Mouse (Mus musculus) urinary bladder, postnatal 36 days (tissue): ENCODE results near the gene Psmg1.
"Not testable (repeated sequence)": the region's sequence is repeated elsewhere in the genome, so short reads cannot be mapped to it uniquely, and the experiment has no call there.

Experiments
- DNase-seq, 2 experiments: peaks; one replicate each; pipeline ENCODE4 v3.0.0; 2022; ENCODE audit warnings: low spot score in 2 of 2, mixed read lengths in 1 of 2

The Psmg1 gene

DNA sequence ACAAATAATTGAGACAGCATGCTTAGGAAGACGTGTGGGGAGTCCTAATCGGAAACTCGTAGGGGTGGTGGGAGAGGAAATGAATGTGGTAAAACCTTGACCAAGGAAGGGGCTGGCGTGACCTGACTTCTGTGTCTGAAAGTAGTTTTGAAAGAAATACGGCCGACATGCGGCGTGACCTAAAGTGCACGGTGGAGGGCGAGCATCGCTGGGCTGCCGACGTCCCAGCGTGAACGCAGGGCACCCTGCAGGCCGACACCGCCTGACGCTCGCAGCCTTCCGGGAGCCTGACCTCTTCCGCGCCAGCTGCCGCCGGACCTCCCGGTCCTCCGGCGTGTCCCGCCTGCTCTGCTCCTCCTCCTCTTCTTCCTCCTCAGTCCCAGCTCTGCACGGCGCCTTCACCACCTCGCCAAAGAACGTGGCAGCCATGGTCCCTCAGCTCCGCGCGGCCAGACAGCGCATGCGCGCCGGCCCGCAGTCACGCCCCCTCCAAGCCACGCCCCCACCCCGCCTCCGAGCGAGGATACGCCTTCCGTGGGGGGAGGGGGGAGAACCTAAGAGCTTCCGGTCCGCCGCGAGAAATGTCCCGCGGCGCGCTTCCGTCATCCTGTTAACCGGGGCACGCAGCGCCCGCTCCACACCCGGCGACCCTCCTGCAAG, at the start of gene Psmg1:
Gene Psmg1, minus strand, starts transcription at position 499 of the 660 bp plus-strand sequence.
- DNase-seq = peak; percentile 96 to 98

DNA sequence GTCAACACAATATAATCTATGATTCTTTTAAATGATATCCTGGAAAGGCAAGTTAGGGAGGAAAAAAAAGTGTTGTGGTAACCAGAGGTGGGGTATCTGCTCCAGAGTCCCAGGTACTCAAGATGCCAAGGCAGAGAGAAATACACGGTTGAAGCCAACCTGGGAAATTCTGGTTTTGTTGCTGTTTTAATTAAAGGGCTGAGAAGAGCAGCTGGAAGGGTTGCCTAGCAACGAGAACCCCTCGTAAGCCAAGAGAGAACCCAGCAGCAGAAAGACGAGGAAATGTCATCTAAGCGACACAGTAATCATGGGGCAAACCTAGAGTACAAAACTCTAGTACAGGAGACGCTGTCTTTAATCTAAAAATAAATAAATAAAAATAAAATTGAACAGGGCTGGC, 48.8 kb upstream of the Psmg1 start:
- DNase-seq = no peak

DNA sequence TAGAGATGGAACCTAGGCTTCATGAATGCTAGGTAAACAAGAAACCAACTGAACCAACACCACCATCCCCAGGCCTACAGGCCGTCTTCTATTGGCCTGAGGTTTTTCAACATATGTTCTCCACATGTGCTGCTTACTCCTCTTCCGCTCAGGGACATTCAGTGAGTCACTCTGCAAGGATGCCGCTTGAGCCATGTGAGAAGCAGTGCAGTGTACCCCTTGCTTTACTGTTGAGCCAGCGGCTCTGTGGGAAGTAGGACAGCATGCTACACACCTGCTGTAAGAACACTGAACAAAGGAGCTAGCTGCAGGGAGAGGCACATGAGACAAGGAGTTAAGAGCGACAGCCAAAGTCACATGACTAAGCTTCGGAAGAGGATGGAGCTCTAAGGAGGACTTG, 43.7 kb upstream of the Psmg1 start:
- no peak for DNase-seq

DNA sequence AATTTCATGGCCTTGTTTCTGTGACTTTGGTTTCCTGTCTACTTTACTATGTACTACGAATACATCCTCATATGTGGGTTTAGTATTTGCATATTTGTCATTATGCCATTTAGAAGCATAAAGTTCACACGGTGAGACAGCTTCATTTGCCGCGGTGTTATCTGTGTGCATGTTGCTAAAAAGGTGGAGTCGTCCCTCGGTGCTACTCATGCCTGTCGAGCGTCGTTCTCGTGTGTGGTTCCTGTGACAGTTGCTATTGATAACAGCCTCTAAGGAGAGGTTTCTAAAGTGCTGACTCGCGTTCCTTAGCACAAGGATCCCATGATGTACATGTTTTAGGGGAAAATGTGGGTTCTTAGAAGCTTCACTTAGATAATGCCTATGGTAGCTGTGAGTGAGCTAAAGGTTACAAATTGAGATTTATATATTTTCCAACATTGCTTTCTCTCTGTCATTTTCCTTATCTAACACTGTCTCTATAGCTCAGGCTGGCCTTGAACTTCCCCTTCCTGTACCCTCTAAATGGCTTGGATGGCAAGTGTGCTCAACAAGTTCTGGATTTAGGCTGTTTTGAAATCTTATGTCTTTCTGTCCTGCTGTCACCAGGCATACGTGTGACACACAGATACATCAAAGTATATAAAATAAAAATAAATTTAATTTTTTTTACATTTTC, 41.7 kb upstream of the Psmg1 start:
- DNase-seq = no peak

DNA sequence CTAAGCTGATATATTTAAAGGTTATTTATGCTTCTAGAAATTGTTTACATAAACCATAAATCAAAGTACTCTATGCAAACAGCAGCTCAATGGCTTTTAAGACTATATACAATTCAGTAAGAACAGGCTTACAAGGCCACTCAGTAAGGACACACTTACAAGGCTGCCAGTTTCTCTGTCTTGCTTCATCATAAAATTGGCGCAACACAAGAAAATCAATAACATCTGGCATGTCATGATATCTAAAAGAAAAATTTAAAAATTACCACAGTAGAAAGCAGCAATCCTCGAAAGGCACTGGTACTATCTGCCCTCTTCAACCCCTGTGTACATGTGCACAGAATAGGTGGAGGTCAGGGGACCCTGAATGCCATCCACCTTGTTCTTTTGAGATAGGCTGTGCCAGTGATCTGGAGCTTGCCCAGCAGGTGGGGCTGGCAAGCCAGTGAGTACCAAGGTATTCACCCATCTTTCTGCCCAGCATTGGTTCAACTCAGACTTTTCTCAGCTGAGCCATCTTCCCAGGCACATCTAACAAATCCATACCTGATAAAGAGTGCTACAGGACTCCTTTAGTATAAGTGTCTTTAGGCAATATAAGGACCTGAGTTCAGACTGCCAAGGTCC, 39.8 kb upstream of the Psmg1 start:
- no peak for DNase-seq

DNA sequence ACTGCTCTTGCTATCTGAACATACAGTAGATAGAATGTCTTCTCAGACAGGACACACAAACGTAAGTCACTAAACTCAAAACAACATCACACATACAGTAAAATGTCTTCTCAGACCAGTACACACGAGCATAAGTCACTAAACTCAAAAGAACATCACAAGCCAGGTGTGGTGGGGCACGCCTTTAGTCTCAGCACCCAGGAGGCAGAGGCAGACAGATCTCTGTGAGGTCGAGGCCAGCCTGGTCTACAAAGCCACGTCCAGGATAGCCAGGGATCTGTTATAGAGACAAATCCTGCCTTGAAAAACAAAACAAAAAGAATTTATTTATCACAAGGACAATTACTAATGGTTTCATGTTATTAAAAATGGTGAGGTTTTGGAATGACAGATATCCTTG, 35.5 kb upstream of the Psmg1 start:
- DNase-seq = no peak

DNA sequence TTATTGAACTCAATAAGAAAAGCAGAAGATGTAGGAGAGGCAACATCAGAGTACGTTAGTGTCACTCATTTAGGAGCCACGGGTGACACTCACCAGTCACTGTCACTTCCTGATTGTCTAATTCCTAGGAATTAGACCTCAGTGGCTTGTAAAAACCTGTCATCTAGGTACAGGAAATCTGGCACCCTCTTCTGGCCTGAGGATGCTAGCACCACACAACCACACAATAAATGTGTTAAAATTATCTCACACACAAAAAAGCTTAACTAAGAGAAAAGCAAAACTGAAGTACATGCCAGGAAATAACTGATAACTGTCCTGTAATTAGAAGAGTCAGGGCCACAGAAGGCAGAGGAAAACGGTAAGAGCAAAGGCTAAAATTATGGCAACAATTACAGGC, 34.5 kb upstream of the Psmg1 start:
- DNase-seq = no peak

DNA sequence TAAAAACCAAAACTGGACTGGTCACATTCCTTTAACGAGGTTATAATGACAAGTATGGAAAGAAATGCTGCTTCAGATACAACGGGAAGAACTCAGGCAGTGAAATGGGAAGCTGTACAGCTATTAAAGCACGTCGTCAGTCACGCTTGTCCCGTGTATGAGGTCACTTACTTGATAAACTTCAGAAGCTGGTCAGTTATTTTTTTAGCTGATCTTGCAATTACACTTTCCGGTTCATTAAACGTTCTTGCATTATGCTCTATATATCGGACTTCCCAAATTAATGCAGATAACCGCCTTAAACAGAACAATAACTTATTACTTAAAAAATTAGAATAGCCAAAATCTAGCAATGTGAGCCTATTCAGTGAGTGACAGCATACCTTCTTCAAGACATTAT, 30.3 kb upstream of the Psmg1 start:
- no peak for DNase-seq

DNA sequence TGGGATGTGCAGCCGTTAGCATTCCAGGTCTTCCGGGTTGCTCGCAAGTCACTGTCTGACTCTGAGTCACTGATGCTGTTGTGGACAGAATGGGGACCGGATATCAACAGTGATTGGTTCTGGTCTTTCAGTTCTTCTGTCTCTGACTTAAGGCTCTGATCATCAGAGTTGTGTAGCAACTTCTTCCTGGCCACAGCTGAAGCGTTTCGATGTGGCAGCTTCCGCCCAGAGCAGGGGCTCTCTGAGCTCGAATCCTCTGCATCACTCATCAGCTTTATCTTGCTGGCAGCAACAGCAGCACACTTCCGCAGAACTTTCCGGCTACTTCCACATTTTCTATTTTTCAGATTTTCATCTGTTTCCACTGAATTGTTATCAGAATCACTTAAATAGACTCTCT, 18.4 kb upstream of the Psmg1 start:
- DNase-seq = not testable (repeated sequence)

DNA sequence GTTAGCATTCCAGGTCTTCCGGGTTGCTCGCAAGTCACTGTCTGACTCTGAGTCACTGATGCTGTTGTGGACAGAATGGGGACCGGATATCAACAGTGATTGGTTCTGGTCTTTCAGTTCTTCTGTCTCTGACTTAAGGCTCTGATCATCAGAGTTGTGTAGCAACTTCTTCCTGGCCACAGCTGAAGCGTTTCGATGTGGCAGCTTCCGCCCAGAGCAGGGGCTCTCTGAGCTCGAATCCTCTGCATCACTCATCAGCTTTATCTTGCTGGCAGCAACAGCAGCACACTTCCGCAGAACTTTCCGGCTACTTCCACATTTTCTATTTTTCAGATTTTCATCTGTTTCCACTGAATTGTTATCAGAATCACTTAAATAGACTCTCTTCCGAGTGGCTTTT, 13.5 kb upstream of the Psmg1 start:
- not testable (repeated sequence) for DNase-seq

DNA sequence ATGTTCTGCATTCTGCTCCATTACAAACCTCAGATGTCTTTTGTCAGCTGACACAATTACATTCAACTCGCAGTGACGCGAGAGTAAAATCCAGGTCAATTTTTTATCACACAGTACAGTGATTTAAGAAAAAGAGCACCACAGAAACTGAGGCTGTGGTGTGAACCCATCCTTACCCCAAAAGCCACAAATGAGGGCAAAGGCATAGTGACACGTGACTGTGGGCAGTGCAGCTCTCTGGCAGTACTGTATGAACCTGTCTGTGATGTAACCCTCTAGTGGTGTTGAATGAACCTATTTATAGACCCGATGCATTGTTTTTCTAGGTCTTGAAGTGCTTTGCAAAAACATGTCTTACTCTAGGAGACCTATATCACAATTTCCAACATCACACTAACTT, 8.5 kb upstream of the Psmg1 start:
- no peak for DNase-seq

DNA sequence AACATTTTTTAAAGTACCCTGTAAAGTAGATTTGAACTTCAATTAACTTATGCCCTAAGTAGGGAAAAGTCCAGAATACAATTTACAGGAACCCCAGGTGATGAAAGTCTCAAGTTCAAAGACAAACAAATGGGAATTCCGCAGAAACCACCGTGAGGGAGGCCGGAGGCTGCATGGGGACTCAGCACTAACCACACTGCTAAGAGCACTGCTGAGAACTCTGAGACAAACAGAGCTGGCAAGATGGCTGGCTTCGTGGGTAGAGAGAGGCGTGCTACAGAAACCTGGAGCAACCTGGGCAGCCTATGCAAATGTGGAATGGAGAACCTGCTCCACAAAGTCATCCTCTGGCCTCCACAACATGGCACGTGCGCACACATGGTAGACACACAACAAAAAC, 5.4 kb upstream of the Psmg1 start:
- DNase-seq = no peak

DNA sequence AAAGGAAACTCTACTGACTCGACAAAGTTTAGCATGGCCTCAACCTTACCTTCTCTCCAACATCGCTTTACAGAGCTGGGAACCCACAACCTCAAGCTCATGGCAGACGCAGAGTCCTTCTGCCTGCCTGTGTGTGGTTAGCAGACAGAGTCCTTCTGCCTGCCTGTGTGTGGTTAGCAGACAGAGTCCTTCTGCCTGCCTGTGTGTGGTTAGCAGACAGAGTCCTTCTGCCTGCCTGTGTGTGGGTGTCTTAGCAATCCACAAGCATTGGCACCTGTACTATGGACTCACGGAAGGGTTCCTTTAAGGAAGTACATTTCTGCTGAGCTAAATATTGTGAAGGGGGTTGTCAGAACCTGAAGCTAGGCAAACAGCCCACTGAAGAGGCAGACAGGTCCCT, 3.8 kb upstream of the Psmg1 start:
- not testable (repeated sequence) for DNase-seq

DNA sequence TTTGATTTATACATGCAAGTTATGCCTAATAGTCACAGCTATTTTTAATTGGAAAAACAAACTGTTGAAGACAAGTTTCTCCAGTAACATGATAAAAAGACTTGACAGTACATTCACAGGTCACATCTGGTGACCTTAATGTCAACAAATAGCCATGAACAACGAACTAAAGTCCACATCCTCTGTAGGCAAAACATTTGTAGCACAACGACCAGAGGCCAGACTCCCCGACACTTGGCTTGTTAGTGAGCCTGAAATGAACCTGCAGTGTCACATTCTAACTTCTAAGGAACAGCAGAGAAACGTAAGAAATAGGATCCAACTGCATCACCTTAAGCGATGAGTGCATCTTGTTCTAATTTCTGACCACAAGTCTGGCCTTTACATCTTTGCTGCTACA, 1.8 kb upstream of the Psmg1 start:
- no peak for DNase-seq

DNA sequence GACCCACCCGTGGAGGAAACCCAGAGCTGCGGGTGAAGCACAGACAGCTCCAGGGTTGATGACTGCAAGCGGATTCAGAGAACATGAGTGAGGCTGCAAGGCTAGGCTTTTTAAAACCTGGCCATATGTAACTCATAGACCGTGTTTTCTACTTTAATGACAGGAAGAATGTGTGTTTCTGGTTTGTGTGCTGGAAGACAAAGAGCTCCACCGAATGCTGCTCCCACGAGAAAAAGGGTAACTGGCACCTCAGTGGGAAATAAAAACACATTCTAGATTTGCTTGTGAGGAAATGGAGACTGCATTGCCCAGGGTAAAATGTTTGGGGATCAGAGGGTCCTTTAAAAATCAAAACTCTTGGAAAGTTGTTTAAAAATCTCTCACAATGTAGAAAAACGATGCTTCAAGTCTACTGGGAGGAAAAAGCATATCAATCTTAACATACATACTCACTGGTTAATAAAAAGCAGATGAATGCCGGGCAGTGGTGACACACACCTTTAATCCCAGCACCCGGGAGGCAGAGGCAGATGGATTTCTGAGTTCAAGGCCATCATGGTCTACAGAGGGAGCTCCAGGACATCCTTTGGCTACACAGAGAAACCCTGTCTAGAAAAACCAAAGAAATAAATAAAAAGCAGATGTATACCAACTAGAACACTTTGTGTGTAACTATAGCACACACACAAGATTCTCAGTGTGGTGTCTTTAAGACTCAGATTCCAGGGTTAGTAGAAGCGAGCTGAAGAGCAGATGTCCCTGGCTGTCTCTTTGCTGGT, 551 bp upstream of the Psmg1 start:
- DNase-seq = no peak

DNA sequence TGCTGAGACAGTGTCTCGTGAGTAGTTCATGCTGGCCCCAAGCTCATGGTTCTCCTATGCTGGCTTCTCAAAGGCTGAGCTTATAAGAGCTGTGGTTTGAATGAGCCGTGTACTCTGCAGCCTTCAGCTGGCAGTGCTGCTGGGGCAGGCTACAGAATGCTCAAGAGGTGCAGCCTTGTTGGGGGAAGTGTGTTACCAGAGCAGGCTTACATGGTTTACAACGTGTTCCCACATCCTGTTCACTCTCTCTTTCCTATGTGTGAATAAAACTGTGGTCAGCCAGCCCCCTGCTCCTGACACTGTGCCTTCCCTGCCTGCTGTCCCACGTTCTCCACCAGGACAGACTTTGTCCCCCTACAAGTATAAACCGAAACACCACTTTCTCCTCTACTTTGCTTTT, 5.8 kb downstream of the Psmg1 start:
- DNase-seq = no peak

DNA sequence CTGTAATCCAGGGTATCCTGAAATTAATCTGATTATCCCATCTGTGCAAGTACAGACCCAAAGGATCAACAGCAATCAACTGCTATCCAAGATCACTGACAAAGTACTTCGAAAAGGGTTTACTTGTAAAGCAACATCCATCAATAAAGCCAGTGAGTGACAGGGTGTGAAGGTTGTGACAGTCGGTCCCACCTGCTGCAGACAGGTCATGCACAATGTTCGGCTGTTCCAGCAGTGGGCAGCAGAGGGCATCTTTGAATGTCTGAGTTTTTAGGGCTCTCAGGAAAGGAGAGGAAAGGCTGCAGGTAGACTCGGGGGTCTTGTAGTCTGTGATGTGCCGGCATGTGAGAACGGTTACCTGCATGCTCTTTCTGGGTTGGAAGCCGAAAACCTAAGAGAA, 7.2 kb downstream of the Psmg1 start:
- no peak for DNase-seq

DNA sequence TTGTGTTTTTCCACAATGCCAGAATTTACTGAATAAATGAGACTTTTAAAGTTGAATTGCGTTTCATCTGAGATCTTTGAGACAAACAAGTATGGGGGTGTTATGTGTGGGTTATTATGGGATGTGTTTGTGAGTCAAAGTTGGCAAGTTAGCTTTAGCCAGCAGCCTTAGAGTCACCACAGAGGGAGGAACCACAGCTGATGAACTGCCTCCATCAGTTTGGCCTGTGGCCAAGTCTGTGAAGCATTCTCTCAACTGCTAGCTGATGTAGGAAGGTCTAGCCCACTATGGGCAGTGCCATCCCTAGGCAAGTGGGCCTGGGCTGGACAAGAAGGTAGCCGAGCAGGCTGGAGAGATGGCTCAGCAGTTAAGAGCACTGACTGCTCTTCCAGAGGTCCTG, 19.9 kb downstream of the Psmg1 start:
- no peak for DNase-seq

DNA sequence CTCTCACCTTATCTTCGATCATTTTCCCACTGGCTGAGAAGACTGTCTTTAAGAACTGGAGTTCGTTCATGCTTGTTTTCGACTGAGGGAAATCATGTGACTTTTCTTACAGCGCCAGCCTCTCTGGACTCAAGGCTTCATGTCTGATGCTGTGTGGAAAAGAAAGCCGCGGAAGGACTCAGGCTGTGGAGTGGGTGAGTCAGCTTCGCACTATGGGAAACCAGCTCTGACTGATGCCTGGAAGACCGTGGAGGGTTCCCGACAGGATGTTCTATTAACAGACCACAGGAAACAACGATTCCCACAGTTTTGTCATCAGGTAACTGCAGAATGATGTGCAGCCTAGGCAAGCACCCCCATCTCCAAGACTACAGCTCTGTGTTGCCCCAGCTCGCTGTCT, 23.3 kb downstream of the Psmg1 start:
- DNase-seq = no peak

DNA sequence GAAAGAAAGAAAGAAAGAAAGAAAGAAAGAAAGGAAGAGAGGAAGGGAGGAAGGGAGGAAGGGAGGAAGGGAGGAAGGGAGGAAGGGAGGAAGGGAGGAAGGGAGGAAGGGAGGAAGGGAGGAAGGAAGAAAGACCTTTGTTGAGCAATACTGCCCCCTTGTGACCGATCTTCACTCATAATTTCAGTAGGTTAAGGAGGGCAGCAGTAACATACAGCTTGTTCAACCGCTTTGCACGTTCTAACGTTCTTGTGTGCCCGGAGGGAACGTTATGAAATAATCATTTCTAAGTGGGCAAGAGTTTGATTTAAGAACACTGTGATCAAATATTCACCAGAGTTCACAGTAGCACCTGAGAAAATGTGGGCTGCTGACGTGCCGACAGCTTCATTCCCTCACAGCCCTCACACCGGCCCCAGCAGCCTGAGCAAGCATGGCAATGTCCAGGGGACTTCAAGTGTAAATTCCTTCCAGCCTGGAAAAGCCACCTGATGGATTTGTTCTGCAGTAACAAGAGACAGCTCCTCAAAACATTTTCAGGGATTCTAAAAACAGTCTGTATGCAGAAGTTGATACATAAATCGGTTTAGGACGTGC, 26.2 kb downstream of the Psmg1 start:
- peak in 1 of 2 experiments; percentile 25 for DNase-seq

DNA sequence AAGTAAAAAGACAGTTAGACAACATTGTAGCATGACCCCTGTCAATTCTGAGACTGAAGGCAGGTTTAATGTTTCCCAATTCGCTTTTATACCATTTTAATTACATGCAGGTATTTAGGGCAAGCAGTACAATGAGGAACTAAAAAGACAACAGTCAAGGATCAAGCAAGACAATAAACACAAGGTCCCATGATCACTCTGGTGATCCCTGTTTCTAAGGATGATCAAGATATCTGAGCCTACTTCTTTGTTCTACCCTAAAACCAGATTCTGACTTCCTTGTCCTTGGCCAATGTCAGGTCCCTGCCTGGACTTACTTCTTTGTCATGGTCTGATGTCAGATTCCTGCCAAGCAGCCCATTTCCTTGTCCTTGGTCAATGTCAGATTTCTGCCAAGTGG, 29.3 kb downstream of the Psmg1 start:
- not testable (repeated sequence) for DNase-seq

DNA sequence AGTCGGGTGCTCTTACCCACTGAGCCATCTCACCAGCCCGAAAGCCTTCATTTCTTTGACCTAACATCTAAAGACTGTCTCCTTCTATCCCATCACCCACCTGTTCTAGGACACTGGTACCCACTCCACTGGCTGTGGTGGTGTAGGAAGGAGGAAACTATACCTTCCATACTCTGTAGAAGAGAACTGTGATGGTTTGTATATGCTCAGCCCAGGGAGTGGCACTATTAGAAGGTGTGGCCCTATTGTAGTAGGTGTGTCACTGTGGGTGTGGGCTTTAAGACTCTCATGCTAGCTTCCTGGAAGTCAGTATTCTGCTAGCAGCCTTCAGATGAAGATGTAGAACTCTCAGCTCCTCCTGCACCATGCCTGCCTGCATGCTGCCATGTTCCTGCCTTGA, 30.1 kb downstream of the Psmg1 start:
- not testable (repeated sequence) for DNase-seq
